Mouse (Mus musculus) lung, adult 10 weeks (tissue): Measurements from ENCODE around the gene Inhbc. TPM values are rescaled to one million over a fixed set of nuclear protein-coding genes. Genes with fewer than 3 reads are reported as not detected.

Experiments
- polyA plus RNA-seq: library from polyadenylated mRNA; stranded (reverse); fragments of 350-450 nt; fragmentation: Illumina TruSeq; extraction: RNeasy Lipid Tissue Mini Kit (QIAGEN cat#74804); gene quantifications from one replicate; pipeline ENCODE4 v1.2.3, GENCODE M21; 2014; ENCODE audit warnings: low read depth, low replicate concordance; ENCODE audit not compliant: insufficient read depth

Inhbc gene
- not detected for polyA plus RNA-seq

GRCm38 (mm10) chr10:127369834-127370820, at the start of gene Inhbc:
TSS of gene Inhbc (minus strand) at chr10:127370431.

GRCm38 (mm10) chr10:127380251-127380691, 10.0 kb upstream of the Inhbc start, which contains the start of gene R3hdm2:
TSS of gene R3hdm2 (plus strand) at chr10:127380327.

GRCm38 (mm10) chr10:127353909-127354895, 16.0 kb downstream of the Inhbc start, which contains the start of gene Inhbe:
TSS of gene Inhbe (minus strand) at chr10:127354411.

GRCm38 (mm10) chr10:127341891-127342639, 28.2 kb downstream of the Inhbc start, which contains the start of gene Gli1:
TSS of gene Gli1 (minus strand) at chr10:127341974.

GRCm38 (mm10) chr10:127321621-127322020, 48.6 kb downstream of the Inhbc start, which contains the start of gene Arhgap9:
TSS of gene Arhgap9 (plus strand) at chr10:127321964.

GRCm38 (mm10) chr10:127311476-127312355, 58.5 kb downstream of the Inhbc start, which contains the start of gene Mars:
TSS of gene Mars (minus strand) at chr10:127311786.

Other genes with a start within 250 kb of the Inhbc start
- gene Os9, start 249.3 kb downstream of the Inhbc start, polyA plus RNA-seq: 76.6 TPM
- gene B4galnt1, start 205.2 kb downstream of the Inhbc start, polyA plus RNA-seq: 44.3 TPM
- gene Slc26a10, start 189.8 kb downstream of the Inhbc start, polyA plus RNA-seq: 0.32 TPM
- gene Arhgef25, start 180.3 kb downstream of the Inhbc start, polyA plus RNA-seq: 19.5 TPM
- gene Dtx3, start 174.7 kb downstream of the Inhbc start, polyA plus RNA-seq: 38.5 TPM
- gene Pip4k2c, start 158.8 kb downstream of the Inhbc start, polyA plus RNA-seq: 29.9 TPM
- 0.23 TPM for gene Kif5a, start 107.1 kb downstream of the Inhbc start, polyA plus RNA-seq
- 112 TPM for gene Dctn2, start 104.1 kb downstream of the Inhbc start, polyA plus RNA-seq
- gene Mbd6, start 81.4 kb downstream of the Inhbc start, polyA plus RNA-seq: 13.4 TPM
- gene Mars, start 58.6 kb downstream of the Inhbc start, polyA plus RNA-seq: 39.4 TPM
- 17.6 TPM for gene Arhgap9, start 48.5 kb downstream of the Inhbc start, polyA plus RNA-seq
- gene Gli1, start 28.5 kb downstream of the Inhbc start, polyA plus RNA-seq: 1.4 TPM
- not detected for gene Inhbe, start 16.0 kb downstream of the Inhbc start, polyA plus RNA-seq
- 36.0 TPM for gene R3hdm2, start 9.9 kb upstream of the Inhbc start, polyA plus RNA-seq
- gene Stac3, start 131.3 kb upstream of the Inhbc start, polyA plus RNA-seq: 0.55 TPM
- gene Ndufa4l2, start 144.5 kb upstream of the Inhbc start, polyA plus RNA-seq: 63.4 TPM
- gene Shmt2, start 152.0 kb upstream of the Inhbc start, polyA plus RNA-seq: 14.9 TPM
- 0.18 TPM for gene Nxph4, start 164.1 kb upstream of the Inhbc start, polyA plus RNA-seq